Mouse (Mus musculus): ENCODE results near the gene Pogz.

DNA sequence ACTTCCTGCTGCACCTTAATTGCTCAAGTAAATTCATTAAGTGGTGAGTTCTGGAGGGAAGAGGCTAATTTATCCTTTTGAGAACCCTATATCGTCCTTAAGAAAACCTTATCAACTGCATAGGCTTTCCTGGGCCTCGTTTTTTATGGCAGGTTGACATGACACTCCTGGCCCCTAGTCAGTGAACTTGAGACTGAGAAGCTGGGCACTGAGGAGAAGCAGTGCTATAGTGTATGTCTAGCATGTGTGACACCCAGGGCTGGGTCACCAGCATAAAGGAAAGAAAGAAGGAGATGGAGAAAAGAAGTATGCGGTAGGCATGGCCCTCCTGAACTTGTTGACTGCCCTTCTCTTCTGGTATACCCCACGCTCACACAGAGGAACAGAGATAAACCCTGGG, 23.3 kb upstream of the Pogz start:
- TF ChIP-seq CTCF (IDR thresholded peaks at IDR 0.05; ENCODE audit: low read depth) (no peak), EP300 (IDR thresholded peaks at IDR 0.05; ENCODE audit: low read depth) (no peak)
